Mouse (Mus musculus) stomach, embryonic 15.5 days (tissue): ENCODE measurements around the gene Wdr82. TPM values are rescaled to one million over a fixed set of nuclear protein-coding genes. Genes with fewer than 3 reads are reported as not detected.

ENCODE experiments used
- ATAC-seq: fragments of 200-750 bp; cut with Nextera tagmentation; 2 replicates; pipeline ENCODE4 v1.8.0; 2017; ENCODE audit warnings: low read depth, moderate number of reproducible peaks, moderate TSS enrichment; ENCODE audit not compliant: insufficient read depth, low FRiP score
- H3K27ac ChIP-seq: fragments of 300-500 bp; sonication (generic); 2 replicates; pipeline ENCODE4 v1.5.1; 2015; ENCODE audit warnings: mild to moderate bottlenecking, inconsistent platforms
- H3K27me3 ChIP-seq: fragments of 300-500 bp; sonication (generic); replicated peaks from 2 replicates; pipeline ENCODE4 v1.6.1; 2015; ENCODE audit warnings: inconsistent platforms
- H3K36me3 ChIP-seq: fragments of 300-500 bp; sonication (generic); 2 replicates; pipeline ENCODE4 v1.6.1; 2015; ENCODE audit warnings: inconsistent platforms
- H3K4me1 ChIP-seq: fragments of 300-500 bp; sonication (generic); 2 replicates; pipeline ENCODE4 v1.6.1; 2015; ENCODE audit warnings: inconsistent platforms
- H3K4me2 ChIP-seq: fragments of 300-500 bp; sonication (generic); 2 replicates; pipeline ENCODE4 v1.6.1; 2015; ENCODE audit warnings: mild to moderate bottlenecking, inconsistent platforms
- H3K4me3 ChIP-seq: fragments of 300-500 bp; sonication (generic); replicated peaks from 2 replicates; pipeline ENCODE4 v1.5.1; 2015; ENCODE audit warnings: inconsistent platforms
- H3K9ac ChIP-seq: fragments of 300-500 bp; sonication (generic); 2 replicates; pipeline ENCODE4 v1.6.1; 2015; ENCODE audit warnings: inconsistent platforms
- H3K9me3 ChIP-seq: fragments of 300-500 bp; sonication (generic); 2 replicates; pipeline ENCODE4 v1.6.1; 2016; ENCODE audit warnings: inconsistent platforms
- WGBS: fragments of 180-500 bp; shearing (Covaris S2); methylation state at CpG from one replicate; pipeline ENCODE4 v1.1.7; 2015; 5-methylcytosine and 5-hydroxymethylcytosine counted together
- polyA plus RNA-seq: library from polyadenylated mRNA; unstranded; fragments of >200 nt; fragmentation: Nextera tagmentation; extraction: Ambion mirVana; gene quantifications from 2 replicates; pipeline ENCODE4 v1.2.1, GENCODE M21; 2015

Gene Wdr82
- polyA plus RNA-seq, 1 experiment from 2014 or later, result 20.4 TPM

DNA sequence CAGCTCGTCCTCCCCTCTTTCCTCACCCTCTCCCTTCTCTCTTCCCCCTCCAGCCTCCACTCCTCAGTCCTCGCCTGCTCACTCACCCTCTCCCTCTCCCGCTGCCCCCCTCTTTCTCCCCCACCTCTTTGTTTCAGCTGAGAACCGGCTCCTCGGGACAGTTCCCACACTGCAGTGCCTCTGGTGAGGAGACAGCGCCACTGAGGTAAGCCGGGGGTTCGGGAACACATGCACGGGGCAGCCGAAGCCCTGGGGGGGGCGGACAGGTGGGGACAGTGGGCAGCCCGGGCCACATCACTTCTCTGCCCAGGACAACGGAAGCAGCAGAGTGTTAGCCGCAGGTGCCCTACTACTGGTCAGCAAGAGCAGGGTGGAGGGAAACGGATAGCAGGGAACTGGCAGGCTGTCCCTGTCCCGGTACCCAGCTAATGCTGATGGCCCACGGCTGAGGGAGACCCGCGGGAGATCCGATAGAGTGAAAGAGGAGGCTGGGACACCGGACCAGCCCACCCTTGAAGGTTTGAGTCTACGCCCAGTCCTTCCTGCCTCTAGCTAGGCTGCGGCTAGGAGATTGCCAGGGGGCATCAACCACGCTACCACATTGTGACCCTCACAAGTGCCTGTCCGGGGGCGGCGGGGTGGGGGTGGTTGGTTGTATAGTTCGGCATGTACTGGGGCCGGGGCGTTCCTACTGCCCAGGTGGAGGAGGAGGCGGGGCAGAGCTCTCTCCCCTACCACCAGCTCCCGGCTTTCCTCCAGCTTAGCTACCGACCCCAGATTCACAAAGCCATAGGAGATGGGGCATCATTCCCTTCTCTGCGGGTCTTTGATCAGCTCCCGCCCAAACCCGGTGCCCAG, 22.0 kb upstream of the Wdr82 start:
- Histone ChIP-seq H3K27me3 (peaks cover 28% of the 10 kb centered on the region), H3K36me3 (no peaks in the 10 kb centered on the region), H3K9me3 (no peaks in the 10 kb centered on the region), H3K4me3 (peak overlapping the region; percentile 38), H3K9ac (peak overlapping the region; percentile 13; the same call in 1 of the 2 replicates), H3K27ac (no peak overlapping the region), H3K4me1 (peaks cover 14% of the 10 kb centered on the region), H3K4me2 (peak overlapping the region; percentile 80)
- WGBS, result under 1% methylated on average over 36 of the region's 36 CpGs
- peak; percentile 61 for ATAC-seq

DNA sequence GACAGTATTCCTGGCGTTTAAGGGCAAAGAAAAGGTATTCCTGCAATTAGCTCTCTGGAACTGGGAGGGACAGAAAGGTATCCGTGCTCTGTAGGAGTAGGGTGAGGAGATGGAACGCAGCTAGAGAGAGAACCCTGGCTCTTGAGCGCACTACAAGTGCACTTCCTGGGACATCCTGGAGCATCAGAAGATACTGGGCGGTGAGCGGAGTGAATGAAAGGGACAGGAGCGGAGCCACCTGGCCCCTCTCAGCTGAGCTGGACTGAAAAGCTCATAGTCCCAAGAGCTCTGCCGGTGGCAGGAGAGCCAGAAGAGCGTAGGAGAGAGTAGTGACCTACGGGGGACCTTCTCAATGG, 21.4 kb upstream of the Wdr82 start:
- H3K4me2 ChIP-seq, result peak overlapping the region; percentile 80
- peak overlapping the region; percentile 38 for H3K4me3 ChIP-seq
- no peak overlapping the region for H3K9ac ChIP-seq
- no peak overlapping the region for H3K27ac ChIP-seq
- WGBS, result 22% methylated on average over 10 of the region's 10 CpGs
- peaks cover 28% of the 10 kb centered on the region for H3K27me3 ChIP-seq
- no peak for ATAC-seq
- no peaks in the 10 kb centered on the region for H3K9me3 ChIP-seq
- H3K36me3 ChIP-seq, result no peaks in the 10 kb centered on the region
- H3K4me1 ChIP-seq, result peaks cover 14% of the 10 kb centered on the region

DNA sequence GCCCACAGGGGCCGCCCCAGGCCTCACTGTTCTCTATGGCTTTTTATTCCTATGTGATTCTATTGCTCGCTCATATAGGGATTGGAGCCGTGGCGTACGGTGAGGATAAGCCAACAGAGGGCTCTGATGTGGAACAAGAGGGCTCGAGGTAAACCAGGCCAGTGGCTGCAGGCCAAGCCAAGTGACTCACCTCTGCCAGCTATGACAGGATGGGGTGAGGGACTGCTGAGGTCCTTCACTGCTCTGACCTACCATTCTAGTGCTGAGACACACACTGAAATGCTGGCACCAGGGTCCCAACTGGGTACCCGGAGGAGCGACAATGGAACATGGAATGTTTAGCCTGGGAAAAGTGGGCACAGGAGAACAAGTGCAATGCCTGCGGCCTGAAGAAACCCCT, 16.6 kb upstream of the Wdr82 start:
- H3K4me3 ChIP-seq, result no peak overlapping the region
- 86% methylated on average over 9 of the region's 9 CpGs for WGBS
- H3K4me1 ChIP-seq, result peaks cover 1% of the 10 kb centered on the region; the same call in 1 of the 2 replicates
- no peak overlapping the region for H3K27ac ChIP-seq
- H3K27me3 ChIP-seq, result peaks cover 14% of the 10 kb centered on the region
- H3K4me2 ChIP-seq, result no peak overlapping the region
- ATAC-seq, result no peak
- no peaks in the 10 kb centered on the region for H3K36me3 ChIP-seq
- no peaks in the 10 kb centered on the region for H3K9me3 ChIP-seq
- H3K9ac ChIP-seq, result no peak overlapping the region

DNA sequence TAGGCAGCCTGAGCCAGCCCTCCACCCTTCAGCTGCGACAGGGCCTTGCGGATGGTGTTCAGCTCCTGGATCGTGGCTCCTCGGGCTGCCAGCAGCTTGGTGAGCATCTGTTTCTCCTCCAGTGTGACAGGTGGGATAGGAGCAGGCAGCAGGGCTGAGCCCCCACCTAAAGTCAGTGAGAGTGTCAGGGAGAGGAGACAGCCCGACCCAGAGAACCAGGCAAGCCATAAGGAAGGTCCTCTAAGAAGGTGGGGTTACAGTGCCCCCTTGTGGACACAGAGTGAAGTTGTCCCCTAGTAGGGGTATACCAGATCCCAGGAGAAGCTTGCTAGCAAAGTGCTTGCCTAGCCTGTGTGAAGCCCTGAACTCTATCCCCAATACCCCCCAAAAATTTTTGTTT, 14.3 kb upstream of the Wdr82 start:
- Histone ChIP-seq H3K4me3 (no peak overlapping the region), H3K9ac (no peak overlapping the region), H3K36me3 (no peaks in the 10 kb centered on the region), H3K4me2 (no peak overlapping the region), H3K27me3 (no peaks in the 10 kb centered on the region), H3K9me3 (no peaks in the 10 kb centered on the region), H3K4me1 (no peaks in the 10 kb centered on the region), H3K27ac (no peak overlapping the region)
- ATAC-seq, result no peak
- 45% methylated on average over 5 of the region's 5 CpGs for WGBS

DNA sequence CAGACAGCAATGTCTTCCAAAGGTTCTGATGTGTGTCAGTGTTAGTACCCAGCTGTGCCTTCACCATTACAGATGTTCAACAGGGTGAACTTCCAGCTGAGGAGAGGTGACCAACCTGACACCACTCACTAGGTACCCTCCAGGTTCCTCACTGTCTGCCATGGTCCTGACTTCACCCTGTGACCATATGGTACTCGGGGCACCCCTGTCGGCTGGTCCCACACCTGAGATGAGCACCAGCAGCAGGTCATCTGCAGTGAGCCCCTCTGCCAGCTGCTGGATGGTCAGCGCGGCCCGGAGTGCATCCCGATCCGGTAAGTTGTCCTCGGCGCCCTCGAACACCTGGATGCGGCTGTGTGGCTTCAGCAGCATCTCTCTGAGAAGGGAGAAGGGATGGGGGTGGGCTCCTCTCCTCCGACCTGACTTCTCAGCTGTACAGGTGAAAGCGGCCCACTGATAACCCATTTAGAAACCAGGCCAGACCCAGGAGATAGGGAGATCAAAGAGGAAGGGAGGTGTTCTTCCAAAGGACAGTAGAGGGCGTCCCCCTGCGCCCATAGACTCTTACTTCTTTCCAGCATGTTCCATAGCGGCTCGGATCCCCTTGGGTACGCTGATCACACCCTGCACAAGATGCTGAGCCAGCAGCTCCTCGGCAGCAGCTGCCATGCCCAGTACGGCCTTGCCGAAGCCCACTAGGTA, 13.7 kb upstream of the Wdr82 start:
- H3K4me2 ChIP-seq, result no peak overlapping the region
- no peak overlapping the region for H3K27ac ChIP-seq
- no peaks in the 10 kb centered on the region for H3K27me3 ChIP-seq
- no peaks in the 10 kb centered on the region for H3K36me3 ChIP-seq
- no peaks in the 10 kb centered on the region for H3K4me1 ChIP-seq
- no peaks in the 10 kb centered on the region for H3K9me3 ChIP-seq
- ATAC-seq, result no peak
- 75% methylated on average over 21 of the region's 21 CpGs for WGBS
- H3K9ac ChIP-seq, result no peak overlapping the region
- H3K4me3 ChIP-seq, result no peak overlapping the region

DNA sequence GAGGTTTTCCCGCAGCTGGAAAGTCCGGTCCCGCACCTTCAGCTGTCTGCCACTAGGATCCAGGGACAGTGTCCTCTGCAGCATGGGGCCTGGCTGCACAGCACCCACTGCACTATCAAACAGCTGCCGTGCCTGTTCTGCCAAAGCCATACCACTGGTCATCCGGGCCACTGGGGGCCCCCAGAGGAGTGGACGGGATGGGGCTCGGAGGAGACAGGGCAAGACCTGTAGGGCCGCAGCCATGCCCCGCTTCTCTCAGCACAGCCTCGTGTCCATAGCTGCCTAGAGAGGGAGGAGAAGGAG, 13.2 kb upstream of the Wdr82 start:
- Histone ChIP-seq H3K4me2 (no peak overlapping the region), H3K27me3 (no peaks in the 10 kb centered on the region), H3K27ac (no peak overlapping the region), H3K36me3 (no peaks in the 10 kb centered on the region), H3K9ac (no peak overlapping the region), H3K9me3 (no peaks in the 10 kb centered on the region), H3K4me1 (no peaks in the 10 kb centered on the region), H3K4me3 (no peak overlapping the region)
- no peak for ATAC-seq
- 82% methylated on average over 10 of the region's 10 CpGs for WGBS

DNA sequence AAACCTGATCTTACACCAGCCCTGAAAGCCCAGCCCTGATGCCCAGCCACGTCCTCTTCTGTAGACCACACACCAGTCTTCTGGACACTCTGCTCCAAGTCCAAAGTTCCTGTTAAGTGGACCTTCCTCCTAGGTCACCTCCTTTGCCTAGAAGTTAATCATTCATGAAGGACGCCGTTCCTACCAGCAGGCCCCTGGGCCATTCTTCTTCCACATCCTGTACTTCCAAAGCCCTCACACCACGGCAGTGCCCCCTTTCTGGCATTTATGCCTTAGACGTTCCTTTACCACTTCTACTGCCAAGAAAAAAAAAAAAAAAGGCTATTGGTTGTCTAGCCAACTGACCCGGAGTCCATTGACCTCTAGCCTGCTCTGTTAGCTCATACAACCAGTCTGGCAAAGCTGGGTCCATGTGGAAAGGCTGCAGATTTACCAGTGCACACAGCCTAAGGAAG, 12.7 kb upstream of the Wdr82 start, which contains the start of gene Glyctk:
Glyctk (minus strand) TSS at position 102 of the 455 bp plus-strand sequence.
- Histone ChIP-seq H3K9me3 (no peaks in the 10 kb centered on the region), H3K9ac (no peak within 1 kb of the TSS), H3K27ac (no peak within 1 kb of the TSS), H3K4me2 (no peak within 1 kb of the TSS), H3K4me3 (no peak within 1 kb of the TSS), H3K36me3 (no peaks in the 10 kb centered on the region), H3K27me3 (no peaks in the 10 kb centered on the region), H3K4me1 (no peaks in the 10 kb centered on the region)
- WGBS, result 69% methylated on average over 6 of the region's 6 CpGs
- no peak for ATAC-seq

DNA sequence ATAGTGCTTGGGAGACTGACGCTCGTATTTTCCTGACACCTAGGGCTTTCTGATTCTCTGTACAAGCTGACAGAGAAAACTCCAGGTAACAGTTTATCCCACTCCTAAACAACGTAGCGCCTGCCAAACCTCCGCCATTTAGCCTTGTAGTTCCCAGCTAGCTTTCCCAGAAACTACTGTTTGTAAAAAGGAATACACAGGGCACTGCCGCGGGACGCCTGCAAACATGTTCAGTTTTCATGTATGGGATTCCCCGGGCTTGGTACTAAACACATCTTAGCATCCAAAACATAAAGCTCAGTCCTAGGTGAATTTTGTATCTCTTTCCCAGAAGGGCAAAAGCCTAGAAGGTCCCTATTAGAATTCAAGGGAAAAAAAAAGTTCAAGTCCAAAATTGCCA, 11.5 kb upstream of the Wdr82 start:
- H3K36me3 ChIP-seq, result no peaks in the 10 kb centered on the region
- WGBS, result 79% methylated on average over 9 of the region's 9 CpGs
- no peaks in the 10 kb centered on the region for H3K4me1 ChIP-seq
- no peaks in the 10 kb centered on the region for H3K27me3 ChIP-seq
- H3K9ac ChIP-seq, result no peak overlapping the region
- peak overlapping the region; percentile 63; the same call in 1 of the 2 replicates for H3K4me2 ChIP-seq
- no peak overlapping the region for H3K27ac ChIP-seq
- no peaks in the 10 kb centered on the region for H3K9me3 ChIP-seq
- no peak overlapping the region for H3K4me3 ChIP-seq
- ATAC-seq, result no peak

DNA sequence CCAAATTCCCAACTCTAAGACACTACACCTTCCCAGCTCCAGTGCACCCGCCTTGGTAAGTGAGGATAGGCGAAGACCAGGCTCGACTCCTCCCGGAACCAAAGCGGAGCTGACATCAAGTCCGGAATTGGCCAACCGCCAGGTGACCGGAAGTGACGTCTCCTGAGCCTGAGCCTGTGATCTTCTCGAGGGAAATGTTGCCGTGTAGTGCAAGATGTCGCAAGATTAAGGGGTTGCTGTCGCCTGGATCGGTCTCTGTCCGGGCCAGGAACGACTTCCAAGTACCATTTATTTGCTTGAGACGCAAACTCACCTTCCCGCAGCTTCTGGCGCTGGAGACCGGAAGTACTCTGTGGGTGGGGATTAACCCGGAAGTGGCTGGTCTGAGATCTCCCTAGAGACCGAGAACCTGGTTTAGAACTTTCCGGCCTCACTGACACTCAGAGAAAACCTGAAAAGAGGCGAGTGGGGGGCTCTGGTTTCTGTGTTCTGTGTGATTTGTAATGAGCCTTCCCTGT, 10.9 kb upstream of the Wdr82 start:
- H3K4me2 ChIP-seq, result peak overlapping the region; percentile 63
- H3K27ac ChIP-seq, result peak overlapping the region; percentile 94
- peak; percentile 79; the same call in 1 of the 2 replicates for ATAC-seq
- no peaks in the 10 kb centered on the region for H3K27me3 ChIP-seq
- H3K9me3 ChIP-seq, result no peaks in the 10 kb centered on the region
- no peaks in the 10 kb centered on the region for H3K4me1 ChIP-seq
- WGBS, result 1% methylated on average over 24 of the region's 24 CpGs
- peak overlapping the region; percentile 65 for H3K4me3 ChIP-seq
- H3K9ac ChIP-seq, result peak overlapping the region; percentile 37; the same call in 1 of the 2 replicates
- no peaks in the 10 kb centered on the region for H3K36me3 ChIP-seq

DNA sequence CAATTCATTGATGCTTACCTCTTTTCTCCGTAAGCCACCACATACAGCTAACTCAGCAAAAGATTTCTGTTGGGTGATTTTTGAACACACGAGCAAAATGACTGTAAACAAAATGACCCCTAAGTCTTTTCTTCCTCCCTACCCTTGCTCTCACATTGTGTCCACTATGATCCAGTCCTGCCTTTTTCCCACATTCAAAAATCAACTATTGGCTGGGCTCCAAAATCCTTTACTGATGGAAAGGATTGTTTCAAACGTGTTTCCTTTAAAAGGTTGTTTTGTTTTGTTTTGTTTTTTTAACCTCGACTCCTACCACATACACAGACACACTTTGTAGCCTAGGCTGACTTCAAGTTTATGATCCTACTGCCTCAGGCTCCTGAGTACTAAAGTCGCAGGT, 10.3 kb upstream of the Wdr82 start:
- peak overlapping the region; percentile 65 for H3K4me3 ChIP-seq
- peak overlapping the region; percentile 94; the same call in 1 of the 2 replicates for H3K27ac ChIP-seq
- no peaks in the 10 kb centered on the region for H3K27me3 ChIP-seq
- 43% methylated on average over 5 of the region's 5 CpGs for WGBS
- H3K4me2 ChIP-seq, result peak overlapping the region; percentile 63
- H3K36me3 ChIP-seq, result no peaks in the 10 kb centered on the region
- H3K9ac ChIP-seq, result no peak overlapping the region
- H3K9me3 ChIP-seq, result no peaks in the 10 kb centered on the region
- H3K4me1 ChIP-seq, result no peaks in the 10 kb centered on the region
- ATAC-seq, result no peak

DNA sequence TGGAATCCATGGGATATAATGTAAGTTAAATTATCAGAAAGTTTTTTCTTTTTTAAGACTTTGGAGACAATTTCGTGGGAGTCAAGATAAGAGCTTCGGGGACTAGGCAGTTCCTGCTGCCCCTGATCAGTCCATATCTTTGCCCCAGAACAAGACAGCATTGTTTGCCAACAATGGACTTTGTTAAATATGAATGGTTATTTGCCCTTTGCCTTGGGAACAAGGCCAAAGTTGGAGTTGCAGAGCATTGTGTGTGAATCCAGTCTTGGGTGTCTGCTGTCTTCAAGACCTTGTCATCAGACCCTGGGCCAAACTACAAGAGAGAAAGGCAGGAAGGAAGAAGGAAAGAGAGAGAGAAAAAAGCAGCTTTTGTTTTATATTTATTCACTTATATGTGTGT, 4.0 kb upstream of the Wdr82 start:
- Histone ChIP-seq H3K36me3 (no peaks in the 10 kb centered on the region), H3K4me3 (no peak overlapping the region)
- 65% methylated on average over 2 of the region's 2 CpGs for WGBS

DNA sequence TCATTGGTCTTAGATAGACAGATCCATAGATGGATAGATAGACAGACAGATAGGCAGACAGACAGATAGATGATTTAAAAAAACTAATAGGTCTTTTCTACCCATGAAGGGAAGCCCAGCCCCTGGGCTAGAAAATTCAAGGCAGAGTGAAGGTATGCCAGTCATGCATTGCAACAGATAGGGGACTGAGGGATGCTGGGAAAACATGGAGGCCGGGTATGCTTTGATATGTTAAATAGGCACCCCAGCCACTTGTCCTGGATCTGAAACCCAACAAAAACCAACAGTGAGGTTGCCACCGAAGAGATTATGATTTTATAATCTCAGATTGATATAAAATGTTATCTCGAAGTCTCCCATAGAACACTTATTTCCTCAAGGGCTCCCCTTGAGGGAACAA, 3.5 kb upstream of the Wdr82 start:
- no peak overlapping the region for H3K27ac ChIP-seq
- ATAC-seq, result no peak
- WGBS, result 64% methylated on average over 3 of the region's 3 CpGs
- H3K36me3 ChIP-seq, result no peaks in the 10 kb centered on the region
- no peak overlapping the region for H3K9ac ChIP-seq
- no peaks in the 10 kb centered on the region for H3K27me3 ChIP-seq
- H3K4me3 ChIP-seq, result no peak overlapping the region
- H3K4me1 ChIP-seq, result 0 out of 2 replicates have a peak, but pooled peaks cover 3% of the 10 kb centered on the region
- H3K9me3 ChIP-seq, result no peaks in the 10 kb centered on the region
- no peak overlapping the region for H3K4me2 ChIP-seq

More for the DNA sequence above, 4.0 kb upstream of the Wdr82 start:
- H3K9me3 ChIP-seq, result no peaks in the 10 kb centered on the region
- H3K27ac ChIP-seq, result no peak overlapping the region
- H3K27me3 ChIP-seq, result no peaks in the 10 kb centered on the region
- H3K4me2 ChIP-seq, result no peak overlapping the region
- ATAC-seq, result no peak
- H3K9ac ChIP-seq, result no peak overlapping the region
- 0 out of 2 replicates have a peak, but pooled peaks cover 3% of the 10 kb centered on the region for H3K4me1 ChIP-seq
